Mouse (Mus musculus): Measurements from ENCODE around the gene Vwc2. TPM values are rescaled to one million over a fixed set of nuclear protein-coding genes. Genes with fewer than 3 reads are reported as not detected.

Vwc2 gene
- 0.42 and 0.55 TPM in 2 replicates for polyA plus RNA-seq (2016; fragmentation: Nextera tagmentation; extraction: Ambion mirVana)

DNA sequence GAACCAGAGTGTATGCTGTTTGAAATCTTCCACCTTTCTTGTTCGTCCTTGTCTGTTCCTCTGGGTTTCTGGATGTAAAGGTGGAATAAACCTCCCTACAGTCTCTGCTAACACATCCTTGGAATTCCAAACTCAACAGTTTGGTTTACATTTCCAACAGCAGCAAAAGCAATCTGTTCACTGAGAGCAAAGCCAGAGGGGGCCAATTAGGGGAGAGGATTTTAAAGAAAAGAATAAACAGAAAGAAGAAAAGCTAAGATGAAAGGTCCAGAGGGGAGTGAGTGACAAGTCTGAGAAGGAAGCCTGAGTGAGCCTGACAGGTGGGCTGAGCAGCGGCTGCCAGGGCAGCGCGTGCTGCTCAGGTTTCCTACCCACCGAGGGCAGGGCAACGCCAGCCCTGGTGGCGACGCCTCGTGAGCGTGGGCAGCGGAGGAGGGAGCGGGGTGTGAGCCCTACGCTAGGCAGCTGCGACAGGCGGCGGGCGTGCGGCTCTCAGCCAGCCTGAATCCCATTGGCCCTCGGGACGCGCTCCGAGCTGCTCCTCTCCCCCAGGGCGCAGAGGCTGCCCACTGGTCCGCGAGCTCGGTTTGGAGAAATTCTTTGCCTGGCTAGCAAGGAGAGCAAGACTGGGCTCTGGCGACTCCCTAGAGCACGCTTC is at the start of gene Vwc2:
Gene Vwc2, plus strand, starts transcription at position 648 of the 658 bp plus-strand sequence.
- Histone ChIP-seq H3K36me3 (no peaks in the 10 kb centered on the region), H3K9me3 (replicated peaks) (peaks cover 4% of the 10 kb centered on the region), H3K27me3 (ENCODE audit: low read depth, poor library complexity, severe bottlenecking) (peaks cover 72% of the 10 kb centered on the region), H3K4me3 (peak within 1 kb of the TSS; percentile 70), H3K27ac (replicated peaks) (no peak within 1 kb of the TSS), H3K4me1 (peaks cover 33% of the 10 kb centered on the region)
- peak; percentile 59 for DNase-seq (ENCODE audit: low spot score)
- WGBS = under 1% methylated on average over 27 of the region's 28 CpGs

GRCm38 (mm10) chr11:11088162-11088756 is 25.8 kb upstream of the Vwc2 start:
- peaks cover 9% of the 10 kb centered on the region for H3K4me1 ChIP-seq
- no peak overlapping the region for H3K4me3 ChIP-seq
- H3K9me3 ChIP-seq (replicated peaks) = no peaks in the 10 kb centered on the region
- H3K36me3 ChIP-seq = no peaks in the 10 kb centered on the region
- peak; percentile 37 for DNase-seq (ENCODE audit: low spot score)
- 13% methylated on average over 1 of the region's 1 CpGs for WGBS
- no peak overlapping the region for H3K27ac ChIP-seq (replicated peaks)
- H3K27me3 ChIP-seq (ENCODE audit: low read depth, poor library complexity, severe bottlenecking) = peaks cover 3% of the 10 kb centered on the region; the same call in 1 of the 2 replicates

GRCm38 (mm10) chr11:11097606-11098005 is 16.4 kb upstream of the Vwc2 start:
- 89% methylated on average over 1 of the region's 1 CpGs for WGBS
- H3K4me3 ChIP-seq = no peak overlapping the region
- no peaks in the 10 kb centered on the region; the same call in 1 of the 2 replicates for H3K27me3 ChIP-seq (ENCODE audit: low read depth, poor library complexity, severe bottlenecking)
- no peak for DNase-seq (ENCODE audit: low spot score)
- no peaks in the 10 kb centered on the region for H3K4me1 ChIP-seq
- H3K9me3 ChIP-seq (replicated peaks) = no peaks in the 10 kb centered on the region
- H3K27ac ChIP-seq (replicated peaks) = no peak overlapping the region
- no peaks in the 10 kb centered on the region for H3K36me3 ChIP-seq

- H3K4me3 ChIP-seq = no peak overlapping the region
- no peak for DNase-seq (ENCODE audit: low spot score)
- H3K27me3 ChIP-seq (ENCODE audit: low read depth, poor library complexity, severe bottlenecking) = no peaks in the 10 kb centered on the region; the same call in 1 of the 2 replicates
- no peak overlapping the region for H3K27ac ChIP-seq (replicated peaks)
- H3K4me1 ChIP-seq = no peaks in the 10 kb centered on the region
- no peaks in the 10 kb centered on the region for H3K9me3 ChIP-seq (replicated peaks)
- H3K36me3 ChIP-seq = no peaks in the 10 kb centered on the region
- 82% methylated on average over 4 of the region's 4 CpGs for WGBS
Observed at GRCm38 (mm10) chr11:11098282-11098681, 15.7 kb upstream of the Vwc2 start.

DNA sequence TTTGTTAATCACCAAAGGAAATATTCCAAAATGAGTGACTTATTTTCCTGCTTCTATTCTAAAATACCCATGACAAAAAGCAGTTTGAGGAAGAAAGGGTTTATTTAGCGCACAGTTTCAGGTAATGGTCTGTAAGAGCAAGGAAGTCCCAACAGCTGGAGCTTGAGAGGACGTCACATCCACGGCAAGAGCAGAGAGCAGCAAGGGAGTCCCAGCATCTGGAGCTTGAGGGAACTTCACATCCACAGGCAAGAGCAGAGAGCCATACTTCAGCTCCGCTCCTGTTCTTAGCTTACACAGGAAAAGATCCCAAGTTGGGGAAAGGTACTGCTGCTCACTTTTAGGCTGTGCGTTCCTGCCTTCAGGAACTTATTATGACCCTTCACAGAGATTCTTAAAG is 15.0 kb upstream of the Vwc2 start:
- DNase-seq (ENCODE audit: low spot score) = no peak
- no peak overlapping the region for H3K4me3 ChIP-seq
- H3K27ac ChIP-seq (replicated peaks) = no peak overlapping the region
- no peaks in the 10 kb centered on the region for H3K9me3 ChIP-seq (replicated peaks)
- H3K27me3 ChIP-seq (ENCODE audit: low read depth, poor library complexity, severe bottlenecking) = no peaks in the 10 kb centered on the region
- H3K4me1 ChIP-seq = no peaks in the 10 kb centered on the region
- 83% methylated on average over 5 of the region's 5 CpGs for WGBS
- H3K36me3 ChIP-seq = no peaks in the 10 kb centered on the region

DNA sequence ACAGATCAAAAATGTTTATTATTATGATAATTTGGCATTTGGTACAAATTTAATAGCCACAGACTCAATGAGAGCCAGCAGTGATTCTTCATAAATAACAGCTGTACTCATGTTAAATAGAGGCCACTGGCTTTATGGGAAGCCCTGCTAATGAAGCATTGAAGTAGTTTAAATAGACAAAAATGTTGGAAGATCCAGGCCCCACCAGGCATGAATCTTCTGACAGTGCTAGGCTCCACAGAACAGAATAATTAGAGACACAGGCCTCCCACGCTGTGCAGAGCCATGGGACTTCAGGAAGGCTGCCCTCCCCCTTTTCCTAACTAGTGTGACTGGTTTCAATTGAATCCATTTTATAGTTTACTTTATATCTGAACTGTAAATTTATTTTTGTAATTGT is 11.8 kb upstream of the Vwc2 start:
- H3K36me3 ChIP-seq = no peaks in the 10 kb centered on the region
- H3K27me3 ChIP-seq (ENCODE audit: low read depth, poor library complexity, severe bottlenecking) = no peaks in the 10 kb centered on the region
- no peaks in the 10 kb centered on the region for H3K9me3 ChIP-seq (replicated peaks)
- H3K4me1 ChIP-seq = no peaks in the 10 kb centered on the region
- no peak overlapping the region for H3K4me3 ChIP-seq
- H3K27ac ChIP-seq (replicated peaks) = no peak overlapping the region
- no peak for DNase-seq (ENCODE audit: low spot score)
- 62% methylated on average over 1 of the region's 1 CpGs for WGBS

DNA sequence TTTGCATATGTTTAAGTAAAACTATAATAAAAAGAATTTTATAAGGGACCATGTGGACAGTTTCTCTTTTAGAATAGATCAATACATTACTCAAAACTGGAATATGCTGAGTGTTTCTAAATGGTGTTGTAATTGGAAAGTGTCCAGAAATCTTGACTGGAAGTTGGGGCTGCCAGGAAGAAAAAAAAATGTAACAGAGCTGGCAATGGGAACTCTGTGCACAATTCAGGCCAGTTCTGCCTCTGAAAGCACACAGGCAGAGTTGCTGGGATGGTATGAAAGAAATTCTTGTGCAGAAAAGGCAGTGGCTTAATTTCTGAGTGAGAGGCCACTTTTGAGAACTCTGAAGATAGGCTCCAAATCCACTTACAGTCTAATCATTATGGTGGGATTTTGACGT is 11.4 kb upstream of the Vwc2 start:
- H3K27ac ChIP-seq (replicated peaks) = no peak overlapping the region
- WGBS = 40% methylated on average over 1 of the region's 1 CpGs

DNA sequence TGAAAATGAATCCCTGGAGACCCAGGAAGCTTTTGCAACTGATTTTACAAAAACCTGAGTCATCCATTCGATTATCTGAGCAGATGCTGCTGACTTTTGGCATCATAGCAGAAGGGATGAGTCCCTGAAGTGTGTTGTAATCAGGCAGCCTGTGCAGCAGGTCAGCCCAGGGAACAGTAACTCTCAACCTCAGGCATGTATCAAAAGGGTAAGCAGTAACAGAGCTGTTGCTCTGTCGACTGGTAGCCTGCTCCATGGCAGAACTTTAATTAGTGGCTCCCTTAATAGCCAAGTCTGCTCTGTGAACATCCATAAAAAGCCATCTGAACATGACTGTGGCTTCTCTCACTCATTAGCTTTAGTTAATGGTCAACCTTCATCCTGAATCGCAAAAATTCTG is 5.1 kb upstream of the Vwc2 start:
- peaks cover 4% of the 10 kb centered on the region for H3K9me3 ChIP-seq (replicated peaks)
- DNase-seq (ENCODE audit: low spot score) = no peak
- H3K36me3 ChIP-seq = no peaks in the 10 kb centered on the region
- peaks cover 6% of the 10 kb centered on the region for H3K4me1 ChIP-seq
- 83% methylated on average over 3 of the region's 3 CpGs for WGBS
- peaks cover 25% of the 10 kb centered on the region for H3K27me3 ChIP-seq (ENCODE audit: low read depth, poor library complexity, severe bottlenecking)
- no peak overlapping the region for H3K27ac ChIP-seq (replicated peaks)
- H3K4me3 ChIP-seq = no peak overlapping the region

More for the DNA sequence above, 11.4 kb upstream of the Vwc2 start:
- no peaks in the 10 kb centered on the region for H3K27me3 ChIP-seq (ENCODE audit: low read depth, poor library complexity, severe bottlenecking)
- H3K4me1 ChIP-seq = no peaks in the 10 kb centered on the region
- H3K4me3 ChIP-seq = no peak overlapping the region
- H3K36me3 ChIP-seq = no peaks in the 10 kb centered on the region
- no peaks in the 10 kb centered on the region for H3K9me3 ChIP-seq (replicated peaks)
- no peak for DNase-seq (ENCODE audit: low spot score)

DNA sequence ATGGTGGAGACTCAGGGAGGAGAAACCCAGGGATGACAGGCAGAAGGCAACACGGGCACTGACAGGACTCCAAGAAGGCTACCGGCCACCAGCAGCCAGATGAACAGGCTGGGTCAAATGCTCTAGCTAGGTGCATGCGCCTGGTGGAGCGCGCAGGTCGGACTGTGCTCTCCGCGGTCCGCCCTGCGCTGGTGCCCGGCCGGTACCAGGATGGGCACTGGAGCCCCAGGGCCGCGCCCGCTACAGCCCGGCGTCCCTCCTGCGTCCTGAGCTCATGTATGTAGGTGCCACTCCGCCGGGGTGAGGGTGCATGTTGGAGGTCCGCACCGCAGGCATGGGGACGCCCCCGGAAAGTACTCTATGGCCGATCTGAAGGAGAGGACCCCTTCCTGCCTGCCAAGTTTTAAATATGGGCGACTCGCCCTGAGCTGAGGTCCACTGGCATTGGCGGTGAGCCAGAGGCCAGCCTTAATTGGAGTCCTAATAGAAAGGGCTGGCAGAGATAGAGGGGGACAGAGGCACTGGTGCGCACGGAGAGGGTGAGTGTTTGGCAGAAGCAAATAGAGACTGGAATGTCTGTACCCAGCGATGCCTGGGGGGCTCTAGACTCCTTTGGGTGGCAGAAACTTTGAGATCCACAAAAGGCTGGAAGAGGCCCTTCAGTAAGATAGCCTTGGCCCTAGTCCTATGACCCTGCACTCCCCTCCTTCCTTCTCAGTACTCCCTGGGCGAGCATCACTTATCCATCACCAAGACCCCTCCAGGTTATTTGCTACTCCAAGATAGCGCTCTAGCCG is 409 bp downstream of the Vwc2 start:
- peaks cover 80% of the 10 kb centered on the region for H3K27me3 ChIP-seq (ENCODE audit: low read depth, poor library complexity, severe bottlenecking)
- DNase-seq (ENCODE audit: low spot score) = peak; percentile 41
- peaks cover 33% of the 10 kb centered on the region for H3K4me1 ChIP-seq
- H3K4me3 ChIP-seq = peak overlapping the region; percentile 70
- H3K36me3 ChIP-seq = no peaks in the 10 kb centered on the region
- H3K9me3 ChIP-seq (replicated peaks) = peaks cover 4% of the 10 kb centered on the region
- H3K27ac ChIP-seq (replicated peaks) = no peak overlapping the region
- under 1% methylated on average over 34 of the region's 34 CpGs for WGBS

GRCm38 (mm10) chr11:11115031-11115647 is 1.1 kb downstream of the Vwc2 start:
- H3K27me3 ChIP-seq (ENCODE audit: low read depth, poor library complexity, severe bottlenecking) = peaks cover 81% of the 10 kb centered on the region
- H3K36me3 ChIP-seq = no peaks in the 10 kb centered on the region
- H3K27ac ChIP-seq (replicated peaks) = peak overlapping the region; percentile 63; the same call in 1 of the 2 replicates
- WGBS = under 1% methylated on average over 17 of the region's 17 CpGs
- H3K4me3 ChIP-seq = peak overlapping the region; percentile 70
- H3K4me1 ChIP-seq = peaks cover 33% of the 10 kb centered on the region
- no peak for DNase-seq (ENCODE audit: low spot score)
- peaks cover 4% of the 10 kb centered on the region for H3K9me3 ChIP-seq (replicated peaks)

DNA sequence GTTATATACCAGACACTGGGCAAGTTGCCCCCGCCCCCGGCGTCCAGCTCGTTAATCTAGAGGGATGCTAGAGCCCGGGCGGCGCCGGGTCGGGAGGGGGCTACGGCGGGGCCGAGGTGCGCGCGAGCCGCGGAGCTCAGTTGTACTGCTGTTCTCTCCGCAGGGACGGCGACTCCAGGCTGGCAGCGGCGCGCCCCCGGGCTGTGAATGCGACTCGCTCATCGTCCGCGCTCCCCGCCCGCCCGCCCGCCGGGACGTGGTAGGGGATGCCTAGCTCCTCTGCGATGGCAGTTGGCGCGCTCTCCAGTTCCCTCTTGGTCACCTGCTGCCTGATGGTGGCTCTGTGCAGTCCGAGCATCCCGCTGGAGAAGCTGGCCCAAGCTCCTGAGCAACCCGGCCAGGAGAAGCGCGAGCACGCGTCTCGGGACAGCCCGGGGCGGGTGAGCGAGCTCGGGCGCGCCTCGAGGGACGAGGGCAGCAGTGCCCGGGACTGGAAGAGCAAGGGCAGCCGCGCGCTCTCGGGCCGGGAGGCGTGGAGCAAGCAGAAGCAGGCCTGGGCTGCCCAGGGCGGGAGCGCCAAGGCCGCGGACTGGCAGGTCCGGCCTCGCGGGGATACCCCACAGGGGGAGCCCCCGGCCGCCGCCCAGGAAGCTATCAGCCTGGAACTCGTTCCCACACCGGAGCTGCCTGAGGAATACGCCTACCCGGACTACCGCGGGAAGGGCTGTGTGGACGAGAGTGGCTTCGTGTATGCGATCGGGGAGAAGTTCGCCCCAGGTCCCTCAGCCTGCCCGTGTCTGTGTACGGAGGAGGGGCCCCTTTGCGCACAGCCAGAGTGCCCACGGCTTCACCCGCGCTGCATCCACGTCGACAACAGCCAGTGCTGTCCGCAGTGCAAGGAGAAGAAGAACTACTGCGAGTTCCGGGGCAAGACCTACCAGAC is 1.9 kb downstream of the Vwc2 start:
- Histone ChIP-seq H3K27ac (replicated peaks) (peak overlapping the region; percentile 63), H3K36me3 (no peaks in the 10 kb centered on the region), H3K4me3 (peak overlapping the region; percentile 70), H3K9me3 (replicated peaks) (peaks cover 4% of the 10 kb centered on the region), H3K4me1 (peaks cover 33% of the 10 kb centered on the region), H3K27me3 (ENCODE audit: low read depth, poor library complexity, severe bottlenecking) (peaks cover 81% of the 10 kb centered on the region)
- under 1% methylated on average over 93 of the region's 93 CpGs for WGBS
- DNase-seq (ENCODE audit: low spot score) = peak; percentile 69

DNA sequence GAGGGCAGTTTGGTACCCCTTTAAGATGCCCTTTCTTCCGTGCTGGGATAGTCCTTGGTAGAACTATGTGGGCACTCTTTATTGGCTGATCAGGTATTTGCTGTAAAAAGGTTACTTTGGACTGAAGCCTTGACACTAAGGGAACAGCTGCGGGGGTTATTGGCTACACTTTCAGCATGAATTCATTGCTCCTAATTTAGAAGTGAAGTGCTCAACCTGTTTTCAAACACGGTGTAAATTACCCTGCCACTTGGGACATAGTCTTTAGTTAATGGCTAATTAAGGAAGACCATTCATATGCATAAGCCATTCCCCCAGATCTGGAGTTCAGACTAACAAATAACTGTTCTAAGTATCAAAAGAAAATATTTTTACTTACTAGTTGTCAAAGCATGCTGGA is 2.7 kb downstream of the Vwc2 start:
- Histone ChIP-seq H3K4me3 (peak overlapping the region; percentile 70), H3K27me3 (ENCODE audit: low read depth, poor library complexity, severe bottlenecking) (peaks cover 76% of the 10 kb centered on the region), H3K9me3 (replicated peaks) (peaks cover under 1% of the 10 kb centered on the region), H3K27ac (replicated peaks) (no peak overlapping the region), H3K4me1 (peaks cover 33% of the 10 kb centered on the region), H3K36me3 (no peaks in the 10 kb centered on the region)
- 9% methylated on average over 3 of the region's 3 CpGs for WGBS
- no peak for DNase-seq (ENCODE audit: low spot score)
